Comparison of ENCODE assay signal across 9 mouse cellular contexts in genomic region chr1:185262565-185262964, GRCm38 (mm10). TPM values are rescaled to one million over a fixed set of nuclear protein-coding genes. Genes with fewer than 3 reads are reported as not detected.
DNase-seq lines count a peak whose midpoint lies in the region; ATAC-seq and TF ChIP-seq lines count a peak whose summit lies in the region.
"Had no signal": no experiment of that assay in that cellular context is flagged by ENCODE, and none has a peak within 500 bp of the region (broad histone marks: within the 10 kb centered on the region; RNA-seq: fewer than 3 reads in every experiment).

No protein-coding gene starts in this region.

- no peaks in the 10 kb centered on the region for H3K27me3 ChIP-seq in intestine, embryonic 14.5 days (replicated peaks; ENCODE audit: control insufficient read depth, insufficient read depth, low read length)
- no peaks in the 10 kb centered on the region for H3K27me3 ChIP-seq in midbrain, embryonic 16.5 days (ENCODE audit: control insufficient read depth, insufficient read depth, low read depth, low read length)
- H3K27me3 ChIP-seq: neural tube, embryonic 13.5 days had no signal

- H3K4me3 ChIP-seq in layer of hippocampus, adult 2 months, result no peak overlapping the region
- no peak overlapping the region for H3K4me3 ChIP-seq in bone marrow, adult 2 months (replicated peaks; ENCODE audit: control insufficient read depth, low read depth, low read length)
- no peak overlapping the region for H3K4me3 ChIP-seq in intestine, embryonic 14.5 days (ENCODE audit: low read depth, low read length)
- H3K4me3 ChIP-seq in midbrain, embryonic 16.5 days (ENCODE audit: low read depth, low read length), result no peak overlapping the region
- H3K4me3 ChIP-seq: neural tube, embryonic 13.5 days had no signal

- whole genome bisulfite sequencing in bone marrow, adult 2 months, result 81% methylated on average over 14 of the region's 14 CpGs
- 52% methylated on average over 14 of the region's 14 CpGs for WGBS in intestine, embryonic 14.5 days
- 55% methylated on average over 14 of the region's 14 CpGs for WGBS in midbrain, embryonic 16.5 days

- H3K9ac ChIP-seq in intestine, embryonic 14.5 days (ENCODE audit: low read length), result no peak overlapping the region
- no peak overlapping the region for H3K9ac ChIP-seq in midbrain, embryonic 16.5 days (ENCODE audit: low read depth, low read length)
- H3K9ac ChIP-seq: neural tube, embryonic 13.5 days had no signal

- H3K36me3 ChIP-seq in intestine, embryonic 14.5 days (ENCODE audit: control insufficient read depth, insufficient read depth, low read length), result peaks cover 80% of the 10 kb centered on the region
- peaks cover 31% of the 10 kb centered on the region for H3K36me3 ChIP-seq in midbrain, embryonic 16.5 days (ENCODE audit: control insufficient read depth, insufficient read depth, low read length)

- no peaks in the 10 kb centered on the region for H3K9me3 ChIP-seq in intestine, embryonic 14.5 days (ENCODE audit: control insufficient read depth, low read length)
- no peaks in the 10 kb centered on the region for H3K9me3 ChIP-seq in midbrain, embryonic 16.5 days (replicated peaks; ENCODE audit: control insufficient read depth, low read length, poor library complexity, severe bottlenecking)
- H3K9me3 ChIP-seq: neural tube, embryonic 13.5 days had no signal

- peak; percentile 51 to 70 for DNase-seq in adrenal gland, adult (ENCODE audit: inconsistent age in 2 of 2, low spot score in 1 of 2)
- no peak for DNase-seq in adrenal gland, postnatal 25 days
- no peak for DNase-seq in layer of hippocampus, adult 2 months (ENCODE audit: low spot score in 2 of 2)
- DNase-seq in layer of hippocampus, adult 9-11 months, result no peak
- peak; percentile 63 for DNase-seq in intestine, embryonic 14.5 days (ENCODE audit: low spot score)
- DNase-seq in urinary bladder, adult 18-20 months (ENCODE audit: low spot score in 2 of 2), result no peak

- TF ChIP-seq CTCF in layer of hippocampus, adult 2 months (conservative IDR thresholded peaks at IDR 0.05), result peak; percentile 76
- TF ChIP-seq CTCF in bone marrow, adult 2 months (IDR thresholded peaks at IDR 0.05; ENCODE audit: control insufficient read depth, insufficient read depth, low read length), result peak; percentile 52

- H3K4me2 ChIP-seq in intestine, embryonic 14.5 days (ENCODE audit: low read length), result no peak overlapping the region
- no peak overlapping the region for H3K4me2 ChIP-seq in midbrain, embryonic 16.5 days (ENCODE audit: low read length)
- H3K4me2 ChIP-seq: neural tube, embryonic 13.5 days had no signal

- ATAC-seq in intestine, embryonic 14.5 days (replicated peaks; ENCODE audit: low FRiP score, low TSS enrichment, low read depth), result 0 out of 2 replicates have a peak, but pooled peaks have one; percentile 50
- ATAC-seq in midbrain, embryonic 16.5 days, result peak; percentile 25; the same call in 1 of the 2 replicates

- no peak for TF ChIP-seq POLR2A in bone marrow, adult 2 months (IDR thresholded peaks at IDR 0.05; ENCODE audit: borderline replicate concordance, control insufficient read depth, low read depth, low read length)

- H3K27ac ChIP-seq in layer of hippocampus, adult 2 months, result peak overlapping the region; percentile 25; the same call in 1 of the 2 replicates
- no peak overlapping the region for H3K27ac ChIP-seq in bone marrow, adult 2 months (ENCODE audit: control insufficient read depth, insufficient read depth, low read depth, low read length, poor library complexity)
- H3K27ac ChIP-seq in intestine, embryonic 14.5 days (ENCODE audit: low read depth), result no peak overlapping the region
- no peak overlapping the region for H3K27ac ChIP-seq in midbrain, embryonic 16.5 days (ENCODE audit: low read length)
- H3K27ac ChIP-seq: neural tube, embryonic 13.5 days had no signal

- H3K4me1 ChIP-seq in bone marrow, adult 2 months (ENCODE audit: control insufficient read depth, insufficient read depth, low read length), result no peaks in the 10 kb centered on the region
- no peaks in the 10 kb centered on the region for H3K4me1 ChIP-seq in intestine, embryonic 14.5 days (replicated peaks; ENCODE audit: control insufficient read depth, insufficient read depth, low read length)
- H3K4me1 ChIP-seq in midbrain, embryonic 16.5 days (ENCODE audit: control insufficient read depth, insufficient read depth, low read length), result no peaks in the 10 kb centered on the region
- H3K4me1 ChIP-seq: neural tube, embryonic 13.5 days had no signal

RNA-seq across cellular contexts. Expression of gene Rab3gap2, which starts 58.6 kb away (rescaled TPM):
- 60.8 and 62.2 TPM in 2 replicates for total RNA-seq in adrenal gland, postnatal 25 days (2021)
- 10 to 100 TPM; 65.8 to 70.8 TPM for total RNA-seq in layer of hippocampus, adult 2 months (2021)
- polyA plus RNA-seq in bone marrow, adult 2 months (2011; ENCODE audit: insufficient read depth, insufficient read length, low replicate concordance, missing spikeins), result 11.1 and 30.1 TPM in 2 replicates
- 26.1 and 29.8 TPM in 2 replicates for polyA plus RNA-seq in intestine, embryonic 14.5 days (2014; fragmentation: Nextera tagmentation; extraction: Ambion mirVana)
- polyA plus RNA-seq in midbrain, embryonic 16.5 days (2015; fragmentation: Nextera tagmentation; extraction: Ambion mirVana), result 26.6 TPM in 2 replicates

Comparison
In these comparisons a context has a peak if more than half of its experiments do, and no peak if none do; other contexts are left out.
1. DNase-seq: peak in adrenal gland, adult (2 of 2) and intestine, embryonic 14.5 days (single experiment); none in adrenal gland, postnatal 25 days (single experiment), layer of hippocampus, adult 2 months (0 of 2), layer of hippocampus, adult 9-11 months (single experiment) and urinary bladder, adult 18-20 months (0 of 2).